Mouse (Mus musculus): Measurements from ENCODE around the gene Myof.

Gene Myof

DNA sequence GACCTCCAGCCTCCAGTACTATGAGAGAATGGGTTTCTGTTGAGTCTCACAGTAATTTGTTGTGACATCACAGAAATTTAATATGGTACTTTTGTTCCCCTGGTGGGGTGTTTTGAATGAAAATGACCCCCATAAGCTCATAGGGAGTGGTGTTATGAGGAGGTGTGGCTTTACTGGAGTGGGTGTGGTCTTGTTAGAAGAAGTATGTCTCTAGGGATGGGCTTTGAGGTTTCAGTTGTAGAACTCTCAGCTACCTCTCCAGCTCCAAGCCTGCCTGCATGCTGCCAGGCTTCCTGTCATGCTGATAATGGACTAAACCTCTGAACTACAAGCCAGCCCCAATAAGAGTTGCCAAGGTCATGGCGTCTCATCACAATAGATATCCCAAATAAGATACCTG lies 6.3 kb upstream of the Myof start:
- in situ Hi-C loops (cut with MboI, MseI): loop anchor here (5.0 to 25.0 kb wide), 4 partner anchors 92 to 888 kb away; partner anchors contain the start of genes Fra10ac1, Hells and Noc3l

DNA sequence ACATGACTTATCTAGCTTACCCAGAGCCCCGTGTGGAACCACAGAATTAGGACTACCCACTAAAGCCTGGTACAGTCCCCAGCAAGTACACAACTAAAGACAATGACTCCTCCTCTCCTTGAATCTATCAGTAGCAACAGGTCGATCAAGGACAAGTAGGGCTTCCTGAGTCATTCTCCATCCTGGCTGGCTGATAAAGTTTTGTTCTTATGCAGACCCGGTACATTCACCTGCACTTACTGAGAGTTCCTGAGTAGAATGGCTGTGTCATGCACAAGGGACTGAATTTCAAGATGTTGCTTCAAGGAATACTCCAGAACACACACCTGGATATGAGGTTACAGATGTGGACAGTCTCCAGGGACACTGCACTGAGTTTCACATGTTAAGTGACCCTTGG lies 1.8 kb upstream of the Myof start:
- in situ Hi-C loops (cut with MboI, MseI): no loop called here

DNA sequence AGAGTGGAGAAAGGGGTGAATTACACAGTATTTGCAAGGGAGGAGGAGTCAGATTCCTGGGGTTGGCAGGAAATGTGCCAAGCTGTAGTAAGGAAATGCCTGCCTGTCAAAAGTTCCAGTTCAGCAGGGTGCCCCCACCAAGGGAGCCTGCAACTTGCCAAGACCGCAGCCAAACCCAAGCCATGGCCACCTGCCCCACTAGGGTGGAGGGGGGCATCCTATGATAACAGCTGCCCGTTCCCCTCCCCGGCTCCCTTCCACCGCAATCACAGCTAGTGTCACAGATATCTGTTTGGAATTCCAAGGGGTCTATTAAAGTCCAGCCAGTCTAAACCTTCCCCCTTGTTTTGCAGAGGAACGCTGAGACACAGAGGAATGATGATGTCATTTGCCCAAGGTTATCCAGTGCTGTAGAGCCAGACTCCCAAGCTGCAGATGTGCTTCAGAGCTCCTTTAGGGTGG lies 1.1 kb downstream of the Myof start:
- in situ Hi-C loops (cut with MboI, MseI): no loop called here

DNA sequence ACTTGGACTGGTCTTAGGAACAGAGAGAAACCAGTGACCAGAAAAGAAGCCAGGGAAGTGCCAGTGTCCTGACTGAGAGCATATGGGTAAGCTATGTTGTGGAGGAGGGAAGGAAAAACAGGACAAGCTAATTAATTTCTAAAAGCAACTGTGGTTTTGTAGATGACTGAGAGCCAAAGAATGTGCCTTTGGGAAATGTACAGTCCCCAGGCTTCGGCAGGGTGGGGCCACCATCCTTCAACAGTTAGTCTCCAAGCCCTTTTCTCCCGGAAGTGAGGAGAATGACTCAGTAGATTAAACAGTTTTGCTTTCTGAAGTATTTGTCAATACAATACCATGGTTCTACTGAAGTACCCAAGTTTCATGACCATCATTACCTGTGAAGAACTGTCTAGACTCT lies 5.1 kb downstream of the Myof start:
- in situ Hi-C loops (cut with MboI, MseI): no loop called here

DNA sequence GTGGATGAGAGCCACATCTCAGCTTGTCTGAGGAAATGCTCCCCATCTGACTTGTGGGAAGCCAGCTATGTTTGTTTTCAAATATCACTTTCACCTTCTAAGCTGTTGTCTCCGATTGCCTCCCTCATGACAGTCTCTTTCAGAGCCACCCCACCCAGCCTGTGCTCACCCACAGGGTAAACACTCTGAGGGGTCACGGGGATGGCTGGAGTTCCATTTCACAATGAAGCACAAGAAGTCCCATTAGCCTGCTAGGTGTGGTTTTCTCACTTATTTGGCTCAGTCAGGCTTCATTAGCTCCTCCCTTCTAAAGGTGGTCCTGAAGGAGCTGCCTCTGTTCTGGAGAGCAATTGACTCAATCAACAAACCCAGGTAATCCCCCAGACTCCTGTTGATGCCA lies 7.6 kb downstream of the Myof start:
- in situ Hi-C loops (cut with MboI, MseI): no loop called here

DNA sequence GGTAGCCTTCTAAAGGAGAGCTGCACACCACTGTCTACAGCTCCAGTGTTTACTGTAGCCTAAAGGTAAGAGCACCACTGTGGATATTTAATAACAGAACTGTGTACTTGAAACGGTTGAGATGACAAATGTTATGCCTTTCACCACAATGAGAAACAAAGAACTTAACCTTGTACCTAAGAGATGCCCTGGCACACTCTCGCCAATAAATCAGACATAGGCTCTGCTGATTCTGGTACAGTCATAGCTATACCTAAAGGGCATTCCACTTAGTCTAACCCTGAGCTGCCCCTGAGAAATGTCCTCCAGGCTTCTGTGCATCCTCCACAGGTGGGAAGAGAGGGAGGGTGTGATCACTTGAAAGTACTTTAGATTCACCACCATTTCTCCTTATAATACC lies 8.7 kb downstream of the Myof start:
- in situ Hi-C loops (cut with MboI, MseI): no loop called here

DNA sequence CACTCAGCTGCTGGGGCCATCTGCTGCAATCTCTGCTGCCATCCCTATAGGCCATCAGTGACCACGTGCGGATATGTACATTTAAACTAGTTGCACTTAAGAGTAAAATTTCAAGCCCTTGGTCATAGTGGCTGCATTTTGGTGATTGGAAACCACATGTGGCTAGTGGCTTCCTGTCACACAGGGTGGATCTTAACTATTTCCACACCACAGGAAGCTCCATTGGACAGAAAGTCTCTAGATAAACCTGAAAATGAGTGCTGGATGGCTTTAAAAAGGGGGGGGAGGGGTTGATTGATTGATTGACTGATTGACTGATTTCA lies 9.7 kb downstream of the Myof start:
- in situ Hi-C loops (cut with MboI, MseI): no loop called here

DNA sequence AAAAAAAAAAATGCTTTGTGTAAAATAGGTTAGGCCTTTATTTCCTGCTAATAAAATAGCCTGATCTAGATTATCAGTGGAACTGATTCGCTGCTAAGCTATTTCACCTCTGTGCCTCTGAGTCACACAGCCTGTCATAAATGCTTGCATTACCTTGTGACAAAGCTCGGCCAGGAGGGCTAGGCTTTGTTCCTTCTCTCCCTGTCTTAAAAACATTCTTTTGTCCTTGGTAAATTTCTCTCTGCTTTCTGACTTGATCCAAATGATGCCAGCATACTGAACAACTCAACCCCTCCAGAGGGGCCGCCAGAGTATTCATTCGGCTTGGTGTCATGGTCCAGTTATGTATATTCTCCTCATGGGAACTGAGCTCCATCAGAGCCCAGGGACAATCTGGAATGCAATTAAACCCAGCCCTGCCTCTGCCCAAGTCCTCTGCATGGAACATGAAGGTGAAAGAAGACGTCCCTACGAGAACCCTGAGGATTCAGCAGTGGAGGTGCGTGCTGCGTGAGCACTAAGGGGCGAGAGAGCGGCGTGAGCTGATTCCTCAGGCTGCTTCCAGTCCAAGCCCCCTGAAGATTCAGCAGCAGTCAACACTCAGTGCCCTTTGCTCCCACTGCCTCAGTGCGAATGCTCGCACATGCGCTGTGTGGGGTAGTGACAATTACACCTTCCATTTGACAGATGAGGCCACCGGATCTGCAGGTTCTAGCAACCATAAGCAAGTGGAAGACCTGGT lies 10.2 kb downstream of the Myof start:
- in situ Hi-C loops (cut with MboI, MseI): no loop called here

DNA sequence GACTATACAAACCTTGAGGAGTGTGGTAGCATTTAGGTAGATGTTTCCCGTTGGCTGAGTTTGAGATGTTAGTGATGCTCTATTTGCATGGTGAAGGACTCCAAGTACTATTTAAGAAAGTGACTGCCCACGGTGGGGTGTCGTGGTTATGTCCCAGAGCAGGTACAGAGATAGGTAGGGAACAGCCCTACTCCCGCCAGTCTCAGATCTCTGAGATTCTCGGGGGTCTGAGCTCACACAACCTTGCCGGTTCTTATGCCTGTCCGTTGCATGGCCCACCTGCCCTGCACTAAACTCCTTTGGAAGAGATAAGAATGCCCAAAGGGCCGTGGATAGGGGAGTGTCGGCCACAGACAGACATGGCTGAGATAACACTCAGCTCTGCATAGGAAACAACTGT lies 12.2 kb downstream of the Myof start:
- in situ Hi-C loops (cut with MboI, MseI): no loop called here

DNA sequence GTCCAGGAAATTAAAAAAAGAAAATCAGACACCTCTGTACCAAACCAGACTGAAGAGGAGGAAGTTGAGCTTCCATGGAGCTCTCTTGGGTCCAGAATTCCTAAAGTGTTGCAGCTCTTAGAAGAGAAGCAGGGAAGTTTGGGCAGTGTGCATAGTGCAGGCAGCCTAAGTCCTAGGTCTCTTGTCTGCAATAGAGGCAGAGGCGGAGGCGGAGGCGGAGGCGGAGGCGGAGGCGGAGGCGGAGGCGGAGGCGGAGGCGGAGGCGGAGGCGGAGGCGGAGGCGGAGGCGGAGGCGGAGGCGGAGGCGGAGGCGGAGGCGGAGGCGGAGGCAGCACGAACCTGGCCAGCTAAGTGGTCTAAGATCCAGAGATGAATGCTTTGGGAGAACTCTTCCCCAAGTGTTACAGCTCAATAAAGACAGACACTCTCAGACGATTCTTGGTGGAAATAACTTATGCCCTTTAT lies 12.7 kb downstream of the Myof start:
- in situ Hi-C loops (cut with MboI, MseI): no loop called here

DNA sequence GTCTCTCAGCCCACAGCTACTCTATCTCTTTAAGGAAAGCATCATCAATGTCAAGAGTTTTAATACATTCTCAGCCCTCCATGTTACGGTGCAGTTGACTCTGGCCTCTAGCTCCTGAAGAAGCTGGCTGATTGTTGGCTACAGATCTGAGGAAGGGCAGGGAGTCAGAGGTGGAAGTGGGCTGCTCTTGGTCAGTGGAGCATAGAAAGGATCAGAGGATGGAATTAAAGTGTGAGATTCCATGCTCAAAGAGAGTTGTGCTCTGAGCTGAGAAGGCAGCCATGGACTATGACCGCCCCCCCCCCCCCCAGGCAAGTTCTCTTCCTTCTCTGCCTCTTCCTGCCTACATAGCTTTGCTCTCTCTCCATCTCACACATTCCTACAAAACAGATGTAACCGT lies 13.5 kb downstream of the Myof start:
- in situ Hi-C loops (cut with MboI, MseI): no loop called here

DNA sequence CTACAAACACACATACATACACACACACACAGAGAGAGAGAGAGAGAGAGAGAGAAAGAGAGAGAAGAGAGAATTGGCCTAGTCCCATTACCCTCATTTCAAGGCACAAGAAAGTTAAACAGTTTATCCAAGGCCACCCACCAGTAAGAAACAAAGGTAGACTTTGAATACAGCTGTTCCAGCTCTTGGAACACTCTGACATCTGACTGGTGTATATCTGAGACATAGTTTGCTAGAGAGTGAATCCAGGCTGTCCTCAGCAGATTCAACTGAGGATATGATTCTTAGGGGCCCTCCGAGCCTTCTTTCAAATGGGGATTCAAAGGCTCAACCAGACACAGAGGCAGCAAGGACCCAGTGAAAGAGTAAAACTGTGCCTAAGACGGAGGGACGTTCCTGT lies 14.1 kb downstream of the Myof start:
- in situ Hi-C loops (cut with MboI, MseI): no loop called here

DNA sequence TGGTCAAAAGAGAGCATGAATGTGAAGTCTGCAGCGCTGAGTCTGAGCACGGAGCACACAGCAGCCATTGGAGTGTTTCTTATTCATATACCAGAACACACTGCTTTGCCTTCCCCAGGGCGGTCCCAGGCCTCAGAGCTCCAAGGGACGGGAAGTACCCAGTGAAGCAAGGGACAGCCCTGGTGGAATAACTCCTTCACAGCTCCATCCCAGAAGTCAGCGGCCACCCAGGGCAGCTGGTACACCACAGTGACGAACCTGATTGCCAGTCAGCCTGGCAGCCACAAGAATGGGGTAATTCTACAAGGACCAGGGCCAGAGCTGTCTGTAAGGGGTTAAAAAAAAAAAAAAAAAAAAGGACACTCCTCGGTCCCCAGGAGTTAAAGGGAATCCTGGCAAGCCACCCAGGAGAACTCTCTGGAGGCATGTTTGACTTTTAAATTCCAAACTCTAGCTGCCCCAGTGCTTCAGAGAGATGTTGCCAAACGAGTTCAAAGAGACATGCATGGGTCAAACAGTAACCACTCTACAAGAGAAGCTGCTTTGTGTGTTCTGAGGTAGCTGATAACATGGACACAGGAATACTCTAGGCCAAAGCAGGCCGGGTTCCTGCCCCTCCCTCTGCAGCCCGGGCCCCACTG lies 15.4 kb downstream of the Myof start:
- in situ Hi-C loops (cut with MboI, MseI): no loop called here

DNA sequence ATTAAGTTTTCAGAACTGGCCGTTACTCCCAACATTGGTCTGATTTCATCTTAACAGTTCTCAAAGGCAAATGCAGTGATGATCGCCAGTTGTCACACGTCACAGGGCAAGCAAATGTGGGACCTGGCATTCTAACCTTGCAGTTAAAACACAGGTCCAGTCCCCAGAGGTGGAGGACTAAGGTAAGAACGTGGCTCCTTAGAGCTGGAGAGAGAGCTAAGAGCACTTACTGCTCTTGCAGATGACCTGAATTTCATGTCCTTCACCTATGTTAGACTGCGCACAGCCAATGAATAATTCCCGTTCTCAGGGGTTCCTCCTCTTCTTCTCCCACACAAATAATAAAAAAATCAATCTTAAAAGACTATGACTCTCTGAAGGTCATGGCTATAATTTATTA lies 16.0 kb downstream of the Myof start:
- in situ Hi-C loops (cut with MboI, MseI): no loop called here

DNA sequence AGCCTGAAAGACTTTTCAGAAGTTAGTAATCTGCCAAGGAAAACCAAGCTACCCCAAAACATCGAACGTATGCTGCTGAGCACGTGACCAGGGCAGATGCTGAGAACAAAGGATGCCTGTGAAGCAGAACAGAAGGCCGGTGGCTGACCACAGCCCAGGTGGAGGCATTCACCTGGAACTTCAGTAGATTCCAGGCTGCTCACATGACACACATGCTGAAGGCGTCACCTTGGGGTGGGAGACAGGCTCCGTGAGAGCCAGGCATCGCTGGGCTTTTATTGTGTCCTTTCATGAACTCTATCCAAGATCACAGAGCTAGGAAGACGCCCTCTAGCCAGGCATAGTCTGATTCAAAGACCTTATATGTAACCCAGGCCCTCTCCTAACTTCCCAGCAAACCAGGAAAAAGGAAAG lies 17.2 kb downstream of the Myof start:
- in situ Hi-C loops (cut with MboI, MseI): no loop called here

DNA sequence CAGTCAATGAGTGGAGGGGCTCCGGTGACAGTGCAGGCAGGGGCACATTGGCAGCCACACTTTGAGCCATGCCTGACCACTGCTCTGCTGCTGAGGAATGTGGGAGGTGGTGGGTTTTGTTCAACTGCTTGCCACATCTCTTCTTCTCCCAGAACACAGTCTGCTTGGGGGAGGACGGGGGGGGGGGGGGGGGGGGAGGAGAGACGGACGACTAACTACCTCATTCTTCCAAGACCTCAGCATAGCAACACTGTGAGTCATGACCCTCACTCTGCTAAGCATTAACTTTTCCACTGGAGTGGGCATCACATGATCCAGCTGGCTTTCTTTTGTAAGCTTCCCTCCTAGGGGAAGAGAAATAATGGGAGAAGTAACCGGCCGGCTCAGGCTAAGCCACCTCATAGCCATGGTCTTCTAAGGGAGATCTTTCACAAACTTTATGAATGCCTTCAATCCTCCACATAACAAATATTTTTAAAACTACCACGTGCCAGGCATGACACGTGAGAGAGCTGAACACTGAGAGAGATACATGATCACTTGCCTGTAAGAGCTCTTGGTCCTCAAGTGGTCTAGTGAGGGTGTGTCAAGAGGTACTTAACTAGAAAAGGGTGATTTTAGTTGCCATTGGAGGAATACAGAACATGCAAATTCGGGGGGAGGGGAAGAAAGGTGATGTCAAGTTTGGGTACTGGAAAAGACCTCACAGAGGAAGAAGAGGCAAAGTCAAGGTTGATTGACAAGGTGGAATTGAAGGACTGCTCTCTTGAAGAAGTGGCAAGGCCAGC lies 17.9 kb downstream of the Myof start:
- in situ Hi-C loops (cut with MboI, MseI): no loop called here

DNA sequence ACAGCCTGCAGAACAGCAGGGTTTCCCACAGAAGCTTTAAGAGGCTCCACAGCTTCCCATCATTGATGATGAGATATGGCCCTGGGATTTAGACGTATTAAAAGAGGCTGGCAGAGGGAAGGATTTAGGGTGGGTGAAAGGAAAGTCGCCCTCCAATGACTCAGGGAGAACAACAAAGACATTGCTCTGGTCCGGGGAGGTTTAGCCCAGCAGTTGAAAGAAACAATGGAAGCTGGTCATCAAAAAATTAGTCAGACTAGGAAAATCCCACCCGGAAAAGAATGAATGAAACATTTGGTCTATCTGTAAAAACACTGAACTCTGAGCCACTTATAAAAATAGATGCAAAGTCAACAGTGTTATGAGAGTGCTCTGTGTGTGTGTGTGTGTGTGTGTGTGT lies 19.8 kb downstream of the Myof start:
- in situ Hi-C loops (cut with MboI, MseI): no loop called here

DNA sequence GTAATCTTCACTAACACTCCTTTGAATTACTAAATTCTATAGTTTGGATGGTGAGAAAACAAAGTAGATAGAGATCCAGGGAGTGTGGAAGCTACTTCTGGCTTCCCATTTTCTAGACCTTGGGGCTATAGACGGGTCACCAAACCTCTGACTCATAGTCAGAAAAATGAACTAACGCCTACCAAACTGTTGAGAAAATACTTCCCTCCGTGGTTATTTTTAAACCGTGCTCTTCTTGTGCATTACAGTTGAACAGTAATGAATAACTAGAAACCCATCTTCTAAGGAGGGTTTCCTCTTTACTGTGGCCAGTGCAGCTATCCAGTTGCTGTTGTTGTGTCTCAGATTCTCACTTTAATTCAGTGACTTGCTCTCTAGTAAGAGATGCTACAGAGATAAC lies 20.7 kb downstream of the Myof start:
- in situ Hi-C loops (cut with MboI, MseI): no loop called here

DNA sequence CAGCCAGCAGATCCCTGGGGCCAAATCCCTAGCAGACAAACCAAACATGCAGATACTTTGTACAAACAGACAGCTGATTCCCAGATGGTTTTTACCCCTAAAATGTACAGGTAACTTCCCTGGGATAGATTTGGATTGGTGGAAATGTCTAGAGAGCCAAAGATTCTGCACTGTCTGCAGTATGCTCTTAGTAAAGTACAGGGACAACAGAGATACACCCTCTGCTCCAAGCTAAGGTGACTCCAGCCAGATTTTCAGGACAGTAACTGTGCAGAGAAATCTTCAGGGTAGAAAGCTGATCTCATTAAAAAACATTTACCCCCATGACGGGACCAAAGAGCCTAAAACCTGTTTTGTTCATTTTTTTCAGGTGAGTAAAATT lies 27.5 kb downstream of the Myof start:
- in situ Hi-C loops (cut with MboI, MseI): no loop called here

DNA sequence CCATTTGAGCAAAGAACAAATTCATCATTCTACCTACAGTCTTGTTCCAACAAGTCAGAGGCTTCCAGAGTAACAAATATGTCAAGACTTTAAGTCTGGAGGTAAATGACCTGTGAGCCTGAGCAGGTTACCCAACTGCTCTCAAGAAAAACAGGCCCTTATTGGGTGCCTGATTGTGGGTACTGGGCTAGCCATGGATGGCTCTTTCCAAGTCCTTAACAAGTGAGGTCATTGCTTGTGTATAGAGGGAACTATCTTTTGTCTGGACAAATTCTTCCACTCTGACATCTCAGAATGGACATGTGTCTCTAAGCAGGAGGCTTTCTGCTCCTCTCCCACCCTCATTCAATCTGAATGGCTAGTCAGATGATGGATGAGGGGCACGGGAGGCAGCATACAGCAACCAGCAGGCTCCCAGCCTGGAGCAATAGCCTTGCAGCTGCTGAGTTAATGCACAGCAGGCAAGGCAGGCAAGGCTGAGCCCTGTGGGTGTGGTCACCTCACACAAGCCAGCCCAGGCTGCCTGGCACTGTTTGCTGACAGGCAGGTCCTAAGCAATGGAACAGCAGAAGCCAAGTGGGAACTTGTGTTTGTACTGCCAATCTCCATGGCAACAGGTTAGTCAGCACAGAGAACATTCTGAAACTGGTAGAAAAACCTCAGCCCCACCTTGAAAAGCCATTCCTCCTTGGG lies 28.1 kb downstream of the Myof start:
- in situ Hi-C loops (cut with MboI, MseI): no loop called here

DNA sequence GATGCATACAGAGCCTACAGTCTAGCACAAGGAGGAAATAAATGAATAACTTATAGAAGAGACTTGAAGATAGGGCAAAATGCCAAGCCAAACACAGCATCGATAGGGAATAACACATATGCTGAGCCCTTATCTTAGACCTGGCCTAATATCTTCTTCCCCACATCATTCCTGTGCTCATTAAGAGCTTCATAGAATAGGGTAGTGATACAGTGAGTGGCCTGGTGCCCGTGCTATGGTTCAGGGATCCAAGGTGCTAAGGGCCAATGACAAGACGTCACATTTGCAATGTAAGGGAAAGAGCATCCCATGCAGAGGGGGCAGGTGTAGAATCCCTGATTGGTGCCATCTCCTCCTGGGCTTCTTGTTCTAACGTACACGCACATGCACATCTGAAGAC lies 28.9 kb downstream of the Myof start:
- in situ Hi-C loops (cut with MboI, MseI): no loop called here

DNA sequence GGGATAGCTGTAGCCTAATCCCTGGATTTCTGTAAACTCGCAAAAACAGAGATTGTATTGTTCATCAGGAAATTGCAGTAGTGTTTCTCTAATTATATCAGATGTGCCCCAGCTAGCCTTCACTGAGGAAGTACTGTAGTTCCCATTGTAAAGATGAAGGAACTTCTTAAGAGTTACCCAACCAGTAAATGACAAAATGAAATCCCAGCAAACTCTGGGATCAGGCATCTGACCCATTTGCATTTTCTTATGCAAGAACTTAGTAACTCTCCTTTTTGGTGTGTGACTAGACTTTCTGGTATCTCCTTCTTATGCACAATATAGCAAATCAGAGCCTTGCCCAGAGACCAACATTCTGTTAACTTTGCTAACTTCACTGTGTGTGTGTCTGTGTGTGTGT lies 32.0 kb downstream of the Myof start:
- in situ Hi-C loops (cut with MboI, MseI): no loop called here
